ENCODE assay signal across 8 mouse cellular contexts in the genomic region with DNA sequence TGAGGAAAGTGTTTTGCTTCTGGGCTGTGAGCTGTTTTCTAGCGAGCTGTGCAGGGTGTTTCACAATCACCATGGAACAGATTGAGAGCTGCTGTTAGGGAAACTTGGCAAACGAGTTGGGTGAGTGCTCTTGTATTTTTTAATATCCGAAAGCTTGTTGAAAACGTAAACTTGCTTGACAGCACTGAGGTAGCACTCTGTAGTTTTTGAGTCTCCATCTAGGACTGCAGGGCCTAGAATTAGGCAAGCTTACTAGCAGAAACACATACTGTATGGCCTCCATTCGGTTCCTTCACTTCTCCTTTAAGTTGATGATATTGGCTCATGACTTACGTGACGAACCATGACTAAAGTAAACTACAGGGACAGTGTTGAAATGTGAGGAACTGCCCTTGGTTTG. TPM values are rescaled to one million over a fixed set of nuclear protein-coding genes. Genes with fewer than 3 reads are reported as not detected.
A peak's percentile ranks its signal among the peaks of the same experiment; 100 is the strongest.
DNase-seq lines count a peak whose midpoint lies in the region; ATAC-seq and TF ChIP-seq lines count a peak whose summit lies in the region.

No protein-coding gene starts in this region.

- WGBS in hindbrain, postnatal 0 days = 73% methylated on average over 7 of the region's 7 CpGs
- WGBS in hindbrain, embryonic 14.5 days = 86% methylated on average over 7 of the region's 7 CpGs
- WGBS in bone marrow, adult 2 months = 28% methylated on average over 7 of the region's 7 CpGs
- 87% methylated on average over 7 of the region's 7 CpGs for WGBS in midbrain, embryonic 16.5 days

- no peak for TF ChIP-seq POLR2A in bone marrow, adult 2 months (IDR thresholded peaks at IDR 0.05; ENCODE audit: borderline replicate concordance, control insufficient read depth, low read depth, low read length)

- no peak overlapping the region for H3K9ac ChIP-seq in hindbrain, postnatal 0 days (replicated peaks; ENCODE audit: low read length)
- H3K9ac ChIP-seq in hindbrain, embryonic 14.5 days = no peak overlapping the region
- H3K9ac ChIP-seq in midbrain, embryonic 16.5 days (ENCODE audit: low read depth, low read length) = no peak overlapping the region

- no peaks in the 10 kb centered on the region for H3K9me3 ChIP-seq in hindbrain, postnatal 0 days (ENCODE audit: low read length)
- H3K9me3 ChIP-seq in hindbrain, embryonic 14.5 days (ENCODE audit: control insufficient read depth, low read length) = no peaks in the 10 kb centered on the region
- H3K9me3 ChIP-seq in midbrain, embryonic 16.5 days (replicated peaks; ENCODE audit: control insufficient read depth, low read length, poor library complexity, severe bottlenecking) = no peaks in the 10 kb centered on the region

- H3K36me3 ChIP-seq in hindbrain, postnatal 0 days (ENCODE audit: insufficient read depth, low read length) = no peaks in the 10 kb centered on the region
- no peaks in the 10 kb centered on the region for H3K36me3 ChIP-seq in hindbrain, embryonic 14.5 days (replicated peaks; ENCODE audit: control insufficient read depth, insufficient read depth)
- no peaks in the 10 kb centered on the region for H3K36me3 ChIP-seq in midbrain, embryonic 16.5 days (ENCODE audit: control insufficient read depth, insufficient read depth, low read length)

- ATAC-seq in hindbrain, postnatal 0 days = no peak
- ATAC-seq in hindbrain, embryonic 14.5 days (ENCODE audit: low FRiP score) = no peak
- no peak for ATAC-seq in midbrain, embryonic 16.5 days

- H3K4me1 ChIP-seq in hindbrain, postnatal 0 days (ENCODE audit: insufficient read depth, low read length) = no peaks in the 10 kb centered on the region
- H3K4me1 ChIP-seq in hindbrain, embryonic 14.5 days (replicated peaks; ENCODE audit: control insufficient read depth, insufficient read depth, low read length) = no peaks in the 10 kb centered on the region
- H3K4me1 ChIP-seq in bone marrow, adult 2 months (ENCODE audit: control insufficient read depth, insufficient read depth, low read length) = peaks cover 3% of the 10 kb centered on the region
- H3K4me1 ChIP-seq in midbrain, embryonic 16.5 days (ENCODE audit: control insufficient read depth, insufficient read depth, low read length) = no peaks in the 10 kb centered on the region

- no peak overlapping the region for H3K27ac ChIP-seq in hindbrain, postnatal 0 days
- no peak overlapping the region for H3K27ac ChIP-seq in hindbrain, embryonic 14.5 days
- peak overlapping the region; percentile 13; the same call in 1 of the 2 replicates for H3K27ac ChIP-seq in bone marrow, adult 2 months (ENCODE audit: control insufficient read depth, insufficient read depth, low read depth, low read length, poor library complexity)
- H3K27ac ChIP-seq in midbrain, embryonic 16.5 days (ENCODE audit: low read length) = no peak overlapping the region

- H3K4me3 ChIP-seq in hindbrain, postnatal 0 days (ENCODE audit: low read length) = no peak overlapping the region
- no peak overlapping the region for H3K4me3 ChIP-seq in hindbrain, embryonic 14.5 days (replicated peaks; ENCODE audit: low read length)
- no peak overlapping the region for H3K4me3 ChIP-seq in bone marrow, adult 2 months (replicated peaks; ENCODE audit: control insufficient read depth, low read depth, low read length)
- H3K4me3 ChIP-seq in midbrain, embryonic 16.5 days (ENCODE audit: low read depth, low read length) = no peak overlapping the region

- H3K4me2 ChIP-seq in hindbrain, postnatal 0 days (ENCODE audit: low read depth, low read length) = no peak overlapping the region
- H3K4me2 ChIP-seq in hindbrain, embryonic 14.5 days (replicated peaks) = no peak overlapping the region
- H3K4me2 ChIP-seq in midbrain, embryonic 16.5 days (ENCODE audit: low read length) = no peak overlapping the region

- H3K27me3 ChIP-seq in hindbrain, postnatal 0 days (ENCODE audit: insufficient read depth, low read length) = no peaks in the 10 kb centered on the region
- H3K27me3 ChIP-seq in hindbrain, embryonic 14.5 days (ENCODE audit: control insufficient read depth, insufficient read depth, low read length) = no peaks in the 10 kb centered on the region
- H3K27me3 ChIP-seq in midbrain, embryonic 16.5 days (ENCODE audit: control insufficient read depth, insufficient read depth, low read depth, low read length) = no peaks in the 10 kb centered on the region

- TF ChIP-seq CTCF in hindbrain, postnatal 0 days (IDR thresholded peaks at IDR 0.05; ENCODE audit: low read depth) = no peak
- TF ChIP-seq CTCF in bone marrow, adult 2 months (IDR thresholded peaks at IDR 0.05; ENCODE audit: control insufficient read depth, insufficient read depth, low read length) = no peak

- peak; percentile 5 for DNase-seq in hindbrain, postnatal 0 days (ENCODE audit: low spot score)
- DNase-seq in hindbrain, embryonic 14.5 days (ENCODE audit: low spot score) = no peak
- DNase-seq in induced T-regulatory cell, adult 2 months (ENCODE audit: low read depth) = peak; percentile 27
- DNase-seq in lung, postnatal 4 days = peak; percentile 62 to 63
- DNase-seq in thymus, postnatal 10 days (ENCODE audit: low spot score in 2 of 2) = no peak
- no peak for DNase-seq in left cerebral cortex, adult 11 months (ENCODE audit: low spot score)

RNA-seq across cellular contexts. Expression of a gene that starts 38.1 kb away (rescaled TPM):
- 16.0 and 16.4 TPM in 2 replicates for total RNA-seq in hindbrain, postnatal 0 days (2014; rRNA removed)
- polyA plus RNA-seq in hindbrain, postnatal 0 days (2015; fragmentation: Nextera tagmentation; extraction: Ambion mirVana) = 87.3 and 88.4 TPM in 2 replicates
- 109 and 115 TPM in 2 replicates for polyA plus RNA-seq in hindbrain, embryonic 14.5 days (2014; fragmentation: Nextera tagmentation; extraction: Ambion mirVana)
- 45.5 and 149 TPM in 2 replicates for polyA plus RNA-seq in bone marrow, adult 2 months (2011; ENCODE audit: insufficient read depth, insufficient read length, low replicate concordance, missing spikeins)
- polyA plus RNA-seq in midbrain, embryonic 16.5 days (2015; fragmentation: Nextera tagmentation; extraction: Ambion mirVana) = 106 and 110 TPM in 2 replicates

Comparison
In these comparisons a context has a peak if more than half of its experiments do, and no peak if none do; other contexts are left out.
1. DNase-seq: peak in hindbrain, postnatal 0 days (single experiment), induced T-regulatory cell, adult 2 months (single experiment) and lung, postnatal 4 days (2 of 2); none in hindbrain, embryonic 14.5 days (single experiment), thymus, postnatal 10 days (0 of 2) and left cerebral cortex, adult 11 months (single experiment).